Mouse (Mus musculus) megakaryocyte, embryonic 14.5 days (primary cell): ENCODE measurements around the gene Cacna1d. TPM values are rescaled to one million over a fixed set of nuclear protein-coding genes. Genes with fewer than 3 reads are reported as not detected.
A peak's percentile ranks its signal among the peaks of the same experiment; 100 is the strongest.

Experiments
- H3K27me3 ChIP-seq: replicated peaks from 2 replicates; pipeline ENCODE3; 2012; ENCODE audit warnings: inconsistent platforms
- H3K36me3 ChIP-seq: replicated peaks from 2 replicates; pipeline ENCODE3; 2012; ENCODE audit warnings: low read length, inconsistent platforms, mixed read lengths
- H3K4me1 ChIP-seq: 2 replicates; pipeline ENCODE4 v1.6.1; 2012; ENCODE audit warnings: inconsistent platforms
- H3K4me3 ChIP-seq: replicated peaks from 2 replicates; pipeline ENCODE3; 2012; ENCODE audit warnings: moderate library complexity, mild to moderate bottlenecking, inconsistent platforms
- H3K9me3 ChIP-seq: 2 replicates; pipeline ENCODE4 v1.6.1; 2012; ENCODE audit warnings: inconsistent platforms
- FLI1 ChIP-seq: IDR thresholded peaks from 2 replicates; pipeline ENCODE4 v1.6.1; 2012; ENCODE audit warnings: low read length, inconsistent platforms, mixed read lengths
- GATA1 ChIP-seq: IDR thresholded peaks from 3 replicates; pipeline ENCODE4 v1.6.1; 2012; ENCODE audit warnings: mixed read lengths, low read length, inconsistent platforms, borderline replicate concordance
- polyA plus RNA-seq: library from polyadenylated mRNA; stranded (reverse); fragments of >175 nt; gene quantifications from 2 replicates; pipeline ENCODE4 v1.2.3, GENCODE M21; 2012; ENCODE audit warnings: low replicate concordance; ENCODE audit not compliant: insufficient read depth

Gene Cacna1d
- polyA plus RNA-seq, 1 experiment, result 0.02 TPM

DNA sequence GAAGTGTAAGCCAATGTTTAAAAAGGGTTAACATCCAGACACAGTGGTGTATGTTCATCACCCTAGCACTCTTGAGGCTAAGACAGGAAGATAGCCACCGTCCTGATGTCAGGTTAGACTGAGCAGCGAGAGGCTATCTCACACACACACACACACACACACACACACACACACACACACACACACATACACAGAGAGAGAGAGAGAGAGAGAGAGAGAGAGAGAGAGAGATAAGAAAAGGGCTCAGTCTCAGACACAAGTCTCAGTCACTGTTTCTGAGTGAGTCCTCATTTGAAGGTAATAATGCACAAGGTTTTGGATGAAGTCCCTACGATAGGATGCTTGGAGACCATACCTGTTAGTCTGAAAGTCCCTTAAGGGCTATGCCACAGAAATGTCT, 322.9 kb downstream of the Cacna1d start:
- Histone ChIP-seq H3K27me3 (peaks cover 11% of the 10 kb centered on the region), H3K4me3 (no peak overlapping the region), H3K9me3 (peaks cover 4% of the 10 kb centered on the region), H3K36me3 (no peaks in the 10 kb centered on the region), H3K4me1 (peaks cover 21% of the 10 kb centered on the region)
- no peak for TF ChIP-seq GATA1
- no peak for TF ChIP-seq FLI1

DNA sequence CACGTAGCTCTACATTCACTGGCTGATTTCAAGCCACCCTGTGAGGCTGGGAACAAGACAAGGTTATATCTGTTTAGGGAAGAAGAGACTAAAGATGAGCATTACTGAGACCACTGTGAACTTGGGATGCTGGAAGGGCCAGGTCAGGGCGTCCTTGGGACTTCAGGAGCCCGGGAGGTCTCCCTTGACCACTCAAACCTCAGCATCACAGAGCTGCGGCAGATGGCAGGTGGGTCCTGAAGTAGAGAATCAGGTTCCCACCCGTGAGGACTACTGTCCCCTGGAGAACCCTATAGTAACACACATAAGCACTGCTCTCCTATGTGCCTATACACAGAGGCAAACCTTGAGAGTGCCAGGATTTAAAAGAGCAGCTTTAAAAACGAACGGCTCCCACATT, 323.6 kb downstream of the Cacna1d start:
- H3K36me3 ChIP-seq, result no peaks in the 10 kb centered on the region
- H3K27me3 ChIP-seq, result peaks cover 14% of the 10 kb centered on the region
- TF ChIP-seq GATA1 (no peak), FLI1 (no peak)
- H3K9me3 ChIP-seq, result peaks cover 4% of the 10 kb centered on the region
- H3K4me1 ChIP-seq, result peaks cover 21% of the 10 kb centered on the region
- no peak overlapping the region for H3K4me3 ChIP-seq

- H3K4me1 ChIP-seq, result peaks cover 21% of the 10 kb centered on the region
- no peak overlapping the region for H3K4me3 ChIP-seq
- H3K36me3 ChIP-seq, result no peaks in the 10 kb centered on the region
- TF ChIP-seq GATA1 (no peak), FLI1 (no peak)
- peaks cover 4% of the 10 kb centered on the region for H3K9me3 ChIP-seq
- H3K27me3 ChIP-seq, result peaks cover 13% of the 10 kb centered on the region
Observed at GRCm38 (mm10) chr14:30166036-30166435, 325.2 kb downstream of the Cacna1d start.

DNA sequence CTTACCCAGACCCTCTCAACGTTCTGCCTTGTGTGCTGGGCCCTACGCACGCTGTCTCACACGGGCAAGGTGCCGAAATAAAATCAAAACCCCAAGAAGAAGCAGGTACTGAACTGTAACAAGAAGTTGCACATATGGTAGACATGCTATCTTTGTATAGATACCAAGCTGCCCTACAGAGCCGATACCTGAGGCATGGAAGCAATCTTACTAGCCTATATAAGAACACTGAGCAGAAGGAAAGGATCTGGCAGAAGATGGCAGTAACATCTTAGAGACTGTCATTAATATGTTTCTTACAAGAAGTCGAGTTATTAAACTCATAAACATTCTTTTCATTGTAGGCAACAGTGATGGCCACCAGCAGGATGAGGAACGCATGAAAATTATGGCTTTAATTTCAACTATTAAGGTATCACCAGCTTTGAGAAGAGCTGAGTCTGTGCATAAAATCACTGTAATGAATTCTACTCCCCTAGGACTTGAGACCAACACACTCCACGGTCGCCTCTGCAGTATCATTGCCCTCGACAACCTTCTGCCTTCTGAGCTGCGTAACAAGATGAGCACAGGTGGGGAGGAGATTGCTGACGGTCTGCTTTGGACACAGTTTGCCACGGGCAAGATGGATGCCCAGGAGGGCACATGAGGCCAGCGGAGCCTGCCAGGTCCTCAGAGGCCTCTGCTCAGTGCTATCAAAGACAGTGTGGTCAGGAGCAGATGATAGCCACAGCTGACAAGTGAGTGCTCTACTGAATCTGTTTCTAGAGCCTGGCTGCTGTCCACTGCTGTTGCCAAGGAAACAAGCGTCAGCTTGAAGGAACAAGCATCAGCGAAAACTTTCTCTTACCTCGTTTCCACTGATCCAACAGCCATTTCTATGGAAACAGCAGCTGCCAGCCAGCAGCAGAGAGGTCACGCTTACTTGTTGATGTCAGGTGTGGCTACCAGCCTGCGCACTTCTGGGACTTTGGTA, 327.2 kb downstream of the Cacna1d start:
- peaks cover 13% of the 10 kb centered on the region for H3K27me3 ChIP-seq
- no peak for TF ChIP-seq GATA1
- no peak for TF ChIP-seq FLI1
- H3K9me3 ChIP-seq, result peaks cover 4% of the 10 kb centered on the region
- H3K4me3 ChIP-seq, result no peak overlapping the region
- H3K4me1 ChIP-seq, result peaks cover 10% of the 10 kb centered on the region
- no peaks in the 10 kb centered on the region for H3K36me3 ChIP-seq

DNA sequence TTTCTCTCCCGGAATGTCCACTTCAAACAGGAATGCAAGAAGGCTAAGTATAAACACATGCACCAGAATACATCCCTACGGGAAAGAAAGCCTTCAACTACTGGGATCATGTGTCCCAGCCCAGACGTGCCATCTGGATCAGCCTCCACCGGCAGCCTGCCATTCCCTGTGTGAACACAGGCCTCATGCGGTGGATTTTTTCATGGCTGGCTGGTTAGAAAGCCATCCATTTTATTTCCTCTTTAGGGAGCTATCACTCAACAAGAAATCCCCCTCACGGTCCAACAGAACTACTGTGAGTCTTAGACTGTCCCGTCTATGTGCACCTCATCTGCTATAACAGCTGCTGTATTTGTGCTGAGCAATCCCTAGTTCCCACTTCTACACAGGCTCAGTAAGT, 343.5 kb downstream of the Cacna1d start:
- H3K4me3 ChIP-seq, result no peak overlapping the region
- H3K27me3 ChIP-seq, result peaks cover 70% of the 10 kb centered on the region
- no peak for TF ChIP-seq GATA1
- no peak for TF ChIP-seq FLI1
- no peaks in the 10 kb centered on the region for H3K36me3 ChIP-seq
- H3K4me1 ChIP-seq, result peaks cover 12% of the 10 kb centered on the region
- H3K9me3 ChIP-seq, result no peaks in the 10 kb centered on the region

GRCm38 (mm10) chr14:30138379-30138964, 352.8 kb downstream of the Cacna1d start:
- Histone ChIP-seq H3K9me3 (no peaks in the 10 kb centered on the region), H3K36me3 (no peaks in the 10 kb centered on the region), H3K4me1 (peaks cover 31% of the 10 kb centered on the region), H3K4me3 (no peak overlapping the region), H3K27me3 (peaks cover 36% of the 10 kb centered on the region)
- TF ChIP-seq GATA1 (no peak), FLI1 (no peak)

DNA sequence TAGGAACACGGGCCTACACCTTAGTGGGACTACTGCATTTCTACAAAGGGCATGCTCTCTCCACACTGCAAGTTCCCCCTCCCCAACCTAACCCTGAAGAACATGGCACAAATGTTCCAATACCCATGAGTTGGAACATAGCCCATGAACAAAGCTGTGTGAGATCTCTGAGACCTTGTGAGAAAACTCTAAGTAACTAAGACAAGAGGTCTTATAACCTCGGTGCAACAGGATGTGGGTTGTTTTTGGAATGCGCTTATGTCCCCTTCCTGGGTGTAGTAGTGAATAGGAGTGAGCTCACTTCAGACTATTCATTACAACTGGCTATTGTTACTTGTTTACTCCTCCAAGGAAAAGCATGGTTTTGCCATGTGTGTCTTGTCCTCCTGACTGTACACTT, 353.3 kb downstream of the Cacna1d start:
- no peaks in the 10 kb centered on the region for H3K36me3 ChIP-seq

GRCm38 (mm10) chr14:30136965-30137364, 354.3 kb downstream of the Cacna1d start:
- Histone ChIP-seq H3K27me3 (peaks cover 25% of the 10 kb centered on the region), H3K36me3 (no peaks in the 10 kb centered on the region), H3K9me3 (no peaks in the 10 kb centered on the region), H3K4me3 (peak overlapping the region; percentile 87), H3K4me1 (peaks cover 35% of the 10 kb centered on the region)
- TF ChIP-seq GATA1 (no peak), FLI1 (no peak)

More for the DNA sequence above, 353.3 kb downstream of the Cacna1d start:
- TF ChIP-seq GATA1 (no peak), FLI1 (no peak)
- Histone ChIP-seq H3K27me3 (peaks cover 31% of the 10 kb centered on the region), H3K9me3 (no peaks in the 10 kb centered on the region), H3K4me3 (no peak overlapping the region), H3K4me1 (peaks cover 31% of the 10 kb centered on the region)

DNA sequence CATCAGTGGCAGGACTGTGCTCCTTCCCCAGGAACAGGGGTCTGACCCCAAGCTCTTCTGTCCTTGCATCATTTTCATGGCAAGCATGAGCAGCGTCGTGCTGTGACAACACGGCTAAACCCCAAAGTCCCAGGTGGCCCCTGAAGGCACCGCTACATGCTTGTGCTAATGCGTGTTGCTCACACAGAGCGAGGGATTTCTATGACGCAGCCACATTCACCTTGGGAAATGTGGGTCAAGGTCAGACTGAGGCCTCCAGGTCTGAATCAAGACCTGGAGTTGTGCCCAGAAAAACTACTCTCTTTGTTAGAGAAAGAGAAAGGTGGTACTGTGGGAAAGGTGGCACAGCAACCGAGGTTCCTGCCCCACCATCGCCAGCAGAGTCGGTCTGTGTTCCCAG, 355.9 kb downstream of the Cacna1d start:
- Histone ChIP-seq H3K4me1 (peaks cover 35% of the 10 kb centered on the region), H3K27me3 (peaks cover 14% of the 10 kb centered on the region), H3K4me3 (no peak overlapping the region), H3K36me3 (no peaks in the 10 kb centered on the region), H3K9me3 (no peaks in the 10 kb centered on the region)
- no peak for TF ChIP-seq GATA1
- TF ChIP-seq FLI1, result no peak

DNA sequence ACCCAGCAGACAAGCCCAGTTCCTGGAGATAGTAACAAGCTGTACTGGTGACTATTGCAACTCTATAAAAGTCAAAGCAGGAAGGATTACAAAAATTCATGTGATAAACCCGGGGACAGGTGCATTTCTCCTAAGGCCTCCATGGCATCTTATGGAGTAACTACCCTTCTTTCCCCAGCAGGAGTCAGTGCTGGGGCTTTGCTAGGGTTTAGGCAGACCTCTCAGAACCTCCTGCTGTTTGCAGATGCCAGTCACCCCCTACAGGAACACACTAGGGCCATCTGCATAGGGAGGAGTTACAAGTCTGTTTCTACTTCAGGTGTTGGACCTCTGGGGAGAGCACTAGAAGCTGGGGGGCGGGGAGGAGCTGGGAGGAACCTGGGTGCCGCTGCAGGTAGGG, 357.6 kb downstream of the Cacna1d start:
- TF ChIP-seq FLI1 (no peak), GATA1 (no peak)

More for the DNA sequence above, 357.6 kb downstream of the Cacna1d start:
- Histone ChIP-seq H3K4me1 (peaks cover 35% of the 10 kb centered on the region), H3K36me3 (no peaks in the 10 kb centered on the region), H3K27me3 (peaks cover 19% of the 10 kb centered on the region), H3K4me3 (no peak overlapping the region), H3K9me3 (no peaks in the 10 kb centered on the region)
